Mouse (Mus musculus) hindbrain, embryonic 13.5 days (tissue): Measurements from ENCODE around the gene Prelid1. TPM values are rescaled to one million over a fixed set of nuclear protein-coding genes. Genes with fewer than 3 reads are reported as not detected.

Source experiments
- ATAC-seq: fragments of 200-750 bp; cut with Nextera tagmentation; 2 replicates; pipeline ENCODE4 v1.8.0; 2017; ENCODE audit warnings: moderate TSS enrichment; ENCODE audit not compliant: low FRiP score
- H3K27ac ChIP-seq: fragments of 300-500 bp; sonication (generic); 2 replicates; pipeline ENCODE4 v1.5.1; 2015; ENCODE audit warnings: inconsistent platforms, mild to moderate bottlenecking, moderate library complexity
- H3K27me3 ChIP-seq: fragments of 300-500 bp; sonication (generic); 2 replicates; pipeline ENCODE4 v1.6.1; 2015; ENCODE audit warnings: mild to moderate bottlenecking, inconsistent platforms
- H3K36me3 ChIP-seq: fragments of 300-500 bp; sonication (generic); 2 replicates; pipeline ENCODE4 v1.6.1; 2015; ENCODE audit warnings: mild to moderate bottlenecking, inconsistent platforms
- H3K4me1 ChIP-seq: fragments of 300-500 bp; sonication (generic); replicated peaks from 2 replicates; pipeline ENCODE4 v1.6.1; 2015; ENCODE audit warnings: inconsistent platforms
- H3K4me2 ChIP-seq: fragments of 300-500 bp; sonication (generic); 2 replicates; pipeline ENCODE4 v1.6.1; 2015; ENCODE audit warnings: inconsistent platforms, mild to moderate bottlenecking, moderate library complexity
- H3K4me3 ChIP-seq: fragments of 300-500 bp; sonication (generic); 2 replicates; pipeline ENCODE4 v1.5.1; 2015; ENCODE audit warnings: mild to moderate bottlenecking, inconsistent platforms
- H3K9ac ChIP-seq: fragments of 300-500 bp; sonication (generic); 2 replicates; pipeline ENCODE4 v1.6.1; 2015; ENCODE audit warnings: mild to moderate bottlenecking, inconsistent platforms
- H3K9me3 ChIP-seq: fragments of 300-500 bp; sonication (generic); 2 replicates; pipeline ENCODE4 v1.6.1; 2016; ENCODE audit warnings: inconsistent platforms
- WGBS: fragments of 180-500 bp; shearing (Covaris S2); methylation state at CpG from one replicate; pipeline ENCODE4 v1.1.7; 2015; 5-methylcytosine and 5-hydroxymethylcytosine counted together
- polyA plus RNA-seq: library from polyadenylated mRNA; unstranded; fragments of >200 nt; fragmentation: Nextera tagmentation; extraction: Ambion mirVana; gene quantifications from 2 replicates; pipeline ENCODE4 v1.2.1, GENCODE M21; 2015

Gene Prelid1
- polyA plus RNA-seq, 1 experiment from 2014 or later: 300 TPM

DNA sequence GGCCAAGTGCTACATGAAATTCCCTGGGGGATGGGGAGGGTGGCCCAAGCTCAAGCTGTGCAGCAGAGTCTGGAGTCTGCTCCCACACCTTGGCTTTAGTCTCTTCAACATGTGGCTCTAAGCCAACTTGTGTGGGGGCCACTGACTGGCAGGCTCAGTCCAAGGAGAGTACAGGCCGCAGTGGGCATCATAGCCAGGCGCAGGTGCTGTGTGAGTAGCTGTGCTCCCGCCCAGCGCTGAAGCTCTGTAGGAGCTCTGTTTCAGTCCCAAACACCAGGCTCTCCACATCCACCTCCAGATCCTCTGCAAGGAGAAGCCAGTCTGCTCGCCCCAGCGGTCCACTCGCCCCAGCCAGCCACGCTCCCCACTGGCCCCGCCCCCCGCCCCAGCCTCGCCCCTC lies 5.3 kb downstream of the Prelid1 start:
- Histone ChIP-seq H3K27me3 (0 out of 2 replicates have a peak, but pooled peaks cover 7% of the 10 kb centered on the region), H3K4me3 (no peak overlapping the region), H3K4me1 (peaks cover 56% of the 10 kb centered on the region), H3K27ac (no peak overlapping the region), H3K36me3 (peaks cover 27% of the 10 kb centered on the region), H3K9ac (no peak overlapping the region), H3K4me2 (no peak overlapping the region), H3K9me3 (no peaks in the 10 kb centered on the region)
- ATAC-seq: no peak
- WGBS: 81% methylated on average over 11 of the region's 11 CpGs

GRCm38 (mm10) chr13:55327169-55327568 lies 6.9 kb downstream of the Prelid1 start:
- Histone ChIP-seq H3K27ac (peak overlapping the region; percentile 73), H3K4me2 (peak overlapping the region; percentile 18; the same call in 1 of the 2 replicates), H3K4me1 (peaks cover 54% of the 10 kb centered on the region), H3K27me3 (0 out of 2 replicates have a peak, but pooled peaks cover 7% of the 10 kb centered on the region), H3K9me3 (no peaks in the 10 kb centered on the region), H3K4me3 (no peak overlapping the region), H3K9ac (0 out of 2 replicates have a peak overlapping the region, but pooled peaks have one; percentile 20), H3K36me3 (peaks cover 27% of the 10 kb centered on the region)
- WGBS: 53% methylated on average over 4 of the region's 4 CpGs
- ATAC-seq: no peak

- 0% methylated on average over 2 of the region's 8 CpGs for WGBS
- Histone ChIP-seq H3K4me3 (0 out of 2 replicates have a peak overlapping the region, but pooled peaks have one; percentile 2), H3K4me1 (peaks cover 51% of the 10 kb centered on the region), H3K27me3 (0 out of 2 replicates have a peak, but pooled peaks cover 7% of the 10 kb centered on the region), H3K9ac (no peak overlapping the region), H3K4me2 (0 out of 2 replicates have a peak overlapping the region, but pooled peaks have one; percentile 80), H3K36me3 (peaks cover 27% of the 10 kb centered on the region), H3K27ac (peak overlapping the region; percentile 73), H3K9me3 (no peaks in the 10 kb centered on the region)
- ATAC-seq: peak; percentile 4; the same call in 1 of the 2 replicates
Observed at GRCm38 (mm10) chr13:55327633-55328032, 7.3 kb downstream of the Prelid1 start.

GRCm38 (mm10) chr13:55328171-55328570 lies 7.9 kb downstream of the Prelid1 start:
- Histone ChIP-seq H3K27me3 (0 out of 2 replicates have a peak, but pooled peaks cover 7% of the 10 kb centered on the region), H3K36me3 (peaks cover 27% of the 10 kb centered on the region), H3K4me2 (peak overlapping the region; percentile 80), H3K4me3 (peak overlapping the region; percentile 65; the same call in 1 of the 2 replicates), H3K4me1 (peaks cover 46% of the 10 kb centered on the region), H3K9me3 (no peaks in the 10 kb centered on the region), H3K9ac (peak overlapping the region; percentile 77; the same call in 1 of the 2 replicates), H3K27ac (no peak overlapping the region)
- 79% methylated on average over 6 of the region's 6 CpGs for WGBS
- no peak for ATAC-seq

- ATAC-seq: no peak
- Histone ChIP-seq H3K9ac (peak overlapping the region; percentile 77; the same call in 1 of the 2 replicates), H3K36me3 (peaks cover 26% of the 10 kb centered on the region), H3K9me3 (no peaks in the 10 kb centered on the region), H3K27me3 (0 out of 2 replicates have a peak, but pooled peaks cover 7% of the 10 kb centered on the region), H3K4me3 (peak overlapping the region; percentile 65), H3K4me1 (peaks cover 41% of the 10 kb centered on the region), H3K4me2 (peak overlapping the region; percentile 80), H3K27ac (no peak overlapping the region)
- 82% methylated on average over 4 of the region's 4 CpGs for WGBS
Observed at GRCm38 (mm10) chr13:55328641-55329040, 8.3 kb downstream of the Prelid1 start.

GRCm38 (mm10) chr13:55329109-55329682 lies 8.9 kb downstream of the Prelid1 start:
- Histone ChIP-seq H3K4me3 (peak overlapping the region; percentile 65), H3K4me2 (peak overlapping the region; percentile 80), H3K36me3 (peaks cover 20% of the 10 kb centered on the region), H3K9ac (peak overlapping the region; percentile 77), H3K4me1 (peaks cover 36% of the 10 kb centered on the region), H3K9me3 (no peaks in the 10 kb centered on the region), H3K27me3 (0 out of 2 replicates have a peak, but pooled peaks cover 7% of the 10 kb centered on the region), H3K27ac (peak overlapping the region; percentile 84)
- under 1% methylated on average over 29 of the region's 29 CpGs for WGBS
- peak; percentile 25 for ATAC-seq

- WGBS: 0% methylated on average over 69 of the region's 82 CpGs
- H3K9ac ChIP-seq: peak within 1 kb of the TSS; percentile 77
- peaks cover 15% of the 10 kb centered on the region for H3K36me3 ChIP-seq
- H3K4me2 ChIP-seq: peak within 1 kb of the TSS; percentile 80
- H3K9me3 ChIP-seq: no peaks in the 10 kb centered on the region
- H3K4me1 ChIP-seq: peaks cover 35% of the 10 kb centered on the region
- peak; percentile 83 for ATAC-seq
- H3K4me3 ChIP-seq: peak within 1 kb of the TSS; percentile 65
- 0 out of 2 replicates have a peak, but pooled peaks cover 7% of the 10 kb centered on the region for H3K27me3 ChIP-seq
- peak within 1 kb of the TSS; percentile 84 for H3K27ac ChIP-seq
Observed at GRCm38 (mm10) chr13:55329683-55330566, 9.6 kb downstream of the Prelid1 start, which contains the start of gene Mxd3. Gene Mxd3 (minus strand): TSS chr13:55329823.

DNA sequence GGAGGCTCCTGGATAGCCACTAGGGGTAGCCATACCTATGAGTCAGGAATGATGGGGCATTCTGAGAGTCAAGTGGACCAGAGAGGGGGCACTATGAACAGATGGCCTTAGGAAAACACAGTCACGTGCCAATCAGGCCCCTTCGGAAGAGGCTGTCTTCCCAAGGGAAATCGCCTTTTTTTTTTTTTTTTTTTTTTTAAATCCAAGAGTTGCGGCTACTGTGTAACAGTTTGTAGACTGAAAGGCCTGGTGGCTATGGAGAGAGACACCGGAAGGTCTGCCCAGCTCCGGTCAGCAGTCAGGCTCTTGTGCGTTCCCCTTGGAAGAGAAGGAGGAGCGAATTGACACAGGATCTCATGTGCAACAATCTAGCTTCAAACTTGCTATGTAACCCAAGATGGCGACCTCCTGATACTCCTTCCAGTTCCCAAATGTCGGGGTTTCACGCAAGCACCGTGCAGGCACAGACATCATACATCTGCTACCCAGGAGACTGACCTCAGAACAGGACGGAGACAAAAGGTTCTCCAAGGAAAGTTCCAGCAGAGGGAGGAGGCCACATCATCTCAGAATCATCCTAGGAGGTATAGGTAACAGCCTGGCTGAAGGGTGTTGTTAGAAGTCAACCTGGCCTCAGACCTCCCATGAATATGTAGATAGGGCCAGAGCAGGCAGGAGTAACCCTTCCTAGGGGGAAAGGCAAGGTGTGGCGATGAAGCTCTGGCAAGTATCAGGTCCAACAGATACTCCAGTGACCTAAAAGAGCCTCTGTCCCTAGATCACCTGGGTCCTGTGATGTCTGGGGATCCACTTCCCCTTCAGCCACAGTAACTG lies 10.5 kb downstream of the Prelid1 start:
- H3K4me3 ChIP-seq: peak overlapping the region; percentile 65
- H3K27ac ChIP-seq: peak overlapping the region; percentile 84
- WGBS: 46% methylated on average over 14 of the region's 14 CpGs
- peaks cover 6% of the 10 kb centered on the region for H3K36me3 ChIP-seq
- H3K9me3 ChIP-seq: no peaks in the 10 kb centered on the region
- 0 out of 2 replicates have a peak, but pooled peaks cover 7% of the 10 kb centered on the region for H3K27me3 ChIP-seq
- peak overlapping the region; percentile 77; the same call in 1 of the 2 replicates for H3K9ac ChIP-seq
- H3K4me2 ChIP-seq: peak overlapping the region; percentile 80
- no peak; the same call in 1 of the 2 replicates for ATAC-seq
- H3K4me1 ChIP-seq: peaks cover 35% of the 10 kb centered on the region

DNA sequence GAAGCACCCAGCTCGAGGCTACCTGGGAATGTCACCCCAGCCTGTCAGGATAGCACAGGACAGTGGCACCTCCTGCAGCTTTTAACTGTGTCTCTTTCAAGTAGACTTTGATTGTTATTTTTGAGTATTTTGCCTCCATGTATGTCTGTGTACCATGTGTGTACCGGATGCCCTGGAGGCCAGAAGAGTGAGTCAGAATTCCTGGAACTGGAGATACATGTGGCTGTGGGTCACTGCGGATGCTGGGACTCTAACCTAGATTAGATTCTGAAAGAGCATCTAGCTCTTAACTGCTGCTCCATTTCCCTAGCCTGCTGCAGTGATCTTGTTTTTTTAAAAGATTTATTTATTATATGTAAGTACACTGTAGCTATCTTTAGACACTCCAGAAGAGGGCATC lies 12.0 kb downstream of the Prelid1 start:
- H3K36me3 ChIP-seq: no peaks in the 10 kb centered on the region
- no peak for ATAC-seq
- peaks cover 30% of the 10 kb centered on the region for H3K4me1 ChIP-seq
- no peak overlapping the region for H3K4me3 ChIP-seq
- no peaks in the 10 kb centered on the region for H3K9me3 ChIP-seq
- H3K9ac ChIP-seq: no peak overlapping the region
- no peak overlapping the region for H3K4me2 ChIP-seq
- 90% methylated on average over 3 of the region's 3 CpGs for WGBS
- H3K27ac ChIP-seq: no peak overlapping the region
- H3K27me3 ChIP-seq: 0 out of 2 replicates have a peak, but pooled peaks cover 7% of the 10 kb centered on the region

DNA sequence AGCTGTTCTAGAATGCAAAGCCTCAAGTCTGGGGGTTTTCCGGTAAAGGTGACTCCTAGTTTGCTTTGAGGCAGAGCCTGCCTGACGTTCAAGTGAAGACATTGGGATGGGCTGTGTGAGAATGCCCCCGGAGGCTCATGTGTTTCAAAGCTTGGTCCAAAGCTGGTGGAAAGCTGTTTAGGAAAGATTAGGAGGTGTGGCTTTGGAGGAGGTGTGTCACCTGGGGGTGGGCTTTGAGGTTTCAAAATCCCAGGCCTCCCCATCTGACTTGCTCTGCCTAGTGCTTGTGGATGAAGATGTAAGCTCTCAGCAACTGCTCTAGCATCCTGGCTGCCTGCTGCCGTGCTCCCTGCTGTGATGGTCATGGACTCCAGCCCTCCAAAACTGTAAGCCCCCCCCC lies 15.4 kb downstream of the Prelid1 start:
- ATAC-seq: no peak

DNA sequence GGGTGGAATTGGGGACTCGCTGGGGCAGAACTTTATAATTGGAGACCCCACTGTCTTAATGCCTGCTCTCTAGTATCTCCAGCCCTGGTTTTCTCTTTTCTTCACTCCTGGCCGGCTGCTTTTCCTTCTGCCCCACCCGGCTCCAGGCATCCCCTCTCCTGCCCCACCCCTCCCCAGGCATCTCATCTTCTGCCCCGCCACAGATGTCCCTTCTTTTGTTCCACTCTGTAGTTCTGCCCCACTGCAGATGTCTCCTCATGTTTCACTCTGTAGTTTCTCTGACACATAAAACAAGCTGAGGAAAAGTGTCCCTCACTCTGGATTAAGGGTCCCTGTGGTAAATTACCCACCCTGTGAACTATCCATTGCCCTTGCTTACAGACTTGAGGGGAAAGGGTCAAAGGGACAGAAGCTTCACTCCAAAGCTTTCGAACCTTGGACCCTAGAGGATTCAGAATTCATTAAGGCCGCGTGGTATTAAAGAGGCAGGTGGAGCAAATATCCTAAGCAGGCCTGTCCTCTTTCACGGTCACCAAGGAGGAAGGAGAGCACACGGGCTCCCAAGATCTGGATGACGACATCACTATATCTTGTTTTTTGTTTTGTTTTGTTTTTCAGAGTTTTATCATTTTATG lies 17.2 kb downstream of the Prelid1 start:
- Histone ChIP-seq H3K4me1 (no peaks in the 10 kb centered on the region), H3K4me2 (no peak overlapping the region), H3K36me3 (no peaks in the 10 kb centered on the region), H3K27me3 (no peaks in the 10 kb centered on the region), H3K4me3 (no peak overlapping the region), H3K27ac (no peak overlapping the region), H3K9me3 (no peaks in the 10 kb centered on the region), H3K9ac (no peak overlapping the region)
- ATAC-seq: no peak
- WGBS: 64% methylated on average over 10 of the region's 10 CpGs

More for the DNA sequence above, 15.4 kb downstream of the Prelid1 start:
- WGBS: 87% methylated on average over 4 of the region's 4 CpGs
- no peaks in the 10 kb centered on the region for H3K27me3 ChIP-seq
- no peaks in the 10 kb centered on the region for H3K36me3 ChIP-seq
- no peak overlapping the region for H3K4me2 ChIP-seq
- peaks cover 4% of the 10 kb centered on the region for H3K4me1 ChIP-seq
- no peak overlapping the region for H3K27ac ChIP-seq
- H3K9ac ChIP-seq: no peak overlapping the region
- no peaks in the 10 kb centered on the region for H3K9me3 ChIP-seq
- no peak overlapping the region for H3K4me3 ChIP-seq
